Mouse (Mus musculus): ENCODE data around the gene Klk1b26.
"Not testable (repeated sequence)": the region's sequence is repeated elsewhere in the genome, so short reads cannot be mapped to it uniquely, and the experiment has no call there.

DNA sequence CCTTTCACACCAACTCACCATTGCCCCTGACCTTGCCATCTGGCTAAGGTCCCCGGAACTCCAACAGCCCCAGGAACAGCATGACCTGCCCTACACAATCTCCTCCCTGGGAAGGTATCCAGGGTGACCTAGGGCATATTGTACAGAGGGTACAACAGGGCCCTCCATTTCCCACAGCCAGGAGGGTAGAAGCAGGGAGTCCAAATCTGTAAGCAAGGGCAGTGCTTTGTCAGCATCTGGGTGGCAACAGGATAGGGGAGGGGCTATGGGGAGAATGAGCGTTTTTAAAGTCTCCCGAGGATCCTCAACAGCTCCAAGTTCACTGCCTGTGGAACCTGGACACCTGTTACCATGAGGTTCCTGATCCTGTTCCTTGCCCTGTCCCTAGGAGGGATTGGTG lies 40.0 kb downstream of the Klk1b26 start, which contains the start of gene Klk1b27:
- not testable (repeated sequence) for TF ChIP-seq POLR2A (IDR thresholded peaks at IDR 0.05; ENCODE audit: low read depth, low read length); CTCF (conservative IDR thresholded peaks at IDR 0.05; ENCODE audit: insufficient read depth, insufficient read length, low read depth, low read length)

Data from kidney, adult 2 months (tissue).